Mouse (Mus musculus) intestine, embryonic 15.5 days (tissue): ENCODE data around the gene Strbp. TPM values are rescaled to one million over a fixed set of nuclear protein-coding genes. Genes with fewer than 3 reads are reported as not detected.

Experiments
- ATAC-seq: fragments of 200-750 bp; cut with Nextera tagmentation; 2 replicates; pipeline ENCODE4 v1.8.0; 2017; ENCODE audit warnings: moderate TSS enrichment, moderate library complexity
- H3K27ac ChIP-seq: fragments of 300-500 bp; sonication (generic); 2 replicates; pipeline ENCODE4 v1.5.1; 2015; ENCODE audit warnings: mild to moderate bottlenecking, inconsistent platforms
- H3K27me3 ChIP-seq: fragments of 300-500 bp; sonication (generic); replicated peaks from 2 replicates; pipeline ENCODE4 v1.6.1; 2015; ENCODE audit warnings: inconsistent platforms
- H3K36me3 ChIP-seq: fragments of 300-500 bp; sonication (generic); 2 replicates; pipeline ENCODE4 v1.6.1; 2015; ENCODE audit warnings: inconsistent platforms
- H3K4me1 ChIP-seq: fragments of 300-500 bp; sonication (generic); replicated peaks from 2 replicates; pipeline ENCODE4 v1.6.1; 2015; ENCODE audit warnings: inconsistent platforms
- H3K4me2 ChIP-seq: fragments of 300-500 bp; sonication (generic); replicated peaks from 2 replicates; pipeline ENCODE4 v1.6.1; 2015; ENCODE audit warnings: mild to moderate bottlenecking, inconsistent platforms
- H3K4me3 ChIP-seq: fragments of 300-500 bp; sonication (generic); replicated peaks from 2 replicates; pipeline ENCODE4 v1.5.1; 2015; ENCODE audit warnings: inconsistent platforms
- H3K9ac ChIP-seq: fragments of 300-500 bp; sonication (generic); 2 replicates; pipeline ENCODE4 v1.6.1; 2015; ENCODE audit warnings: inconsistent platforms
- H3K9me3 ChIP-seq: fragments of 300-500 bp; sonication (generic); 2 replicates; pipeline ENCODE4 v1.6.1; 2016; ENCODE audit warnings: inconsistent platforms
- WGBS: fragments of 180-500 bp; shearing (Covaris S2); methylation state at CpG from one replicate; pipeline ENCODE4 v1.1.7; 2015; 5-methylcytosine and 5-hydroxymethylcytosine counted together
- polyA plus RNA-seq: library from polyadenylated mRNA; unstranded; fragments of >200 nt; fragmentation: Nextera tagmentation; extraction: Ambion mirVana; gene quantifications from 2 replicates; pipeline ENCODE4 v1.2.1, GENCODE M21; 2015

The Strbp gene
- polyA plus RNA-seq, 1 experiment from 2014 or later = 37.0 TPM

DNA sequence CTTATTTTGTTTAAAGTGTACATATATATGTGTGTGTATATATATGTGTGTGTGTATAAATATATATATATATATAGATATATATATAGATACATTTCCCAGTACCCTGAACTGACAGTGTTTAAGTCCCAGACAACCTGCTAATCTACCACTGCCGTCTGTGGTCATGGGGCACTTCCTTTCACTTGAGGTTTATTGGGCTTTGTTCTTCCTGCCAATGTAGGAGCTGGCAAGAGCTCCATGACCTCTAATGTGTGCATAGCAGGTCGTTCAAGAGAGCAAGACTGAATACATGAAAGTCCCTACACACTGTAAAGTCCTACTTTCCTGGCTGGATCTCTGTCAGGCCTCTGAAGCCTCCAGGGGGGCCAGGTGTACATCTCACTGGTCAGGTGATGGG is 138.1 kb downstream of the Strbp start:
- Histone ChIP-seq H3K9ac (no peak overlapping the region), H3K27ac (no peak overlapping the region), H3K36me3 (peaks cover 14% of the 10 kb centered on the region; the same call in 1 of the 2 replicates), H3K4me3 (no peak overlapping the region), H3K9me3 (no peaks in the 10 kb centered on the region), H3K4me1 (no peaks in the 10 kb centered on the region), H3K4me2 (no peak overlapping the region), H3K27me3 (no peaks in the 10 kb centered on the region)
- 49% methylated on average over 2 of the region's 2 CpGs for WGBS
- ATAC-seq = no peak

DNA sequence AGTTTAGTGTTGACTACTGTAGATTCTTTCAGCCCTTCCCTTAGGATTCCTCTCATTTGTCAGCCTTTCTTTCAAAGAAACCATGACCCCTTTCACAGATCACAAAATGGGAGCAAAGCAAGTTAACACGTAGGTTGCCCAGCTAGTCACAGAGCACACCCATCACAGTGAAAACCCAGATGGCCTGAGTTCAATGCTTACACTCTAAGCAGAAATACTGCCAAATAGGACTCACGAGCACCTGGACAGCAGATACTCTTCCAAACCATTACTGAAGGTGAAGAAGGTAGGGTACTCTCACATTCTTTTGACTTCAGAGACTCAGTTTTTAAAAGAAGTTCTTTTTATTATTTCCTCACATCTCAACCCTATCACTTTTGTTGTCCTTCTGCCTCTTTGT is 147.3 kb downstream of the Strbp start:
- ATAC-seq = no peak
- WGBS = 69% methylated on average over 2 of the region's 2 CpGs

DNA sequence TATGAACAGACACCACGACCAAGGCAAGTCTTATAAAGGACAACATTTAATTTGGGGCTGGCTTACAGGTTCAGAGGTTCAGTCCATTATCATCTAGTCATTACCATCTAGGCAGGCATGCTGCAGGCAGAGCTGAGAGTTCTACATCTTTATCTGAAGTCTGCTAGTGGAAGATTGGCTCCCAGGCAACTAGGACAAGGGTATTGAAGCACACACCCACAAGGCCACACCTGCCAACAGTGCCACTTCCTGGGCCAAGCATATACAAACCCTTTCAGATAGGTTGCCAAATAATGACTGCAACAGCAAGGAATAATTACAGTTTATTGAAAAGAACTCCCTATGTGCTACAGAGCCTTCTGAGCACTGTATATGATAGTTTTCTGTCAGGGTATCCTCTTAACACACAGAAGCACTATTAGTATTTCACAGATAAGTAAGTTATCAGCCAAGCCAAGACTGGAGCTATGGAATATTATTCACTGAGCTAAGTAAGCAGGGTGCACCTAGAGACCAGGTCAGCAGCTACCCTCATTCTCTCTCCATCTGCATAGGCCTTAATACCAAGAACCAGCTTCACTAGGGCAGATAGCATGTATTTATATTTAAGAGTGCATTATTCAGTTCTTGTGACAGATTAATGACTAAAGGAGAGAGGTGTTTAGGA is 154.2 kb downstream of the Strbp start:
- Histone ChIP-seq H3K27ac (no peak overlapping the region), H3K27me3 (no peaks in the 10 kb centered on the region), H3K4me3 (no peak overlapping the region), H3K4me1 (no peaks in the 10 kb centered on the region), H3K9ac (no peak overlapping the region), H3K9me3 (no peaks in the 10 kb centered on the region), H3K36me3 (peaks cover 19% of the 10 kb centered on the region), H3K4me2 (no peak overlapping the region)
- ATAC-seq = peak; percentile 55; the same call in 1 of the 2 replicates
- 88% methylated on average over 1 of the region's 1 CpGs for WGBS

More for the DNA sequence above, 147.3 kb downstream of the Strbp start:
- peaks cover 20% of the 10 kb centered on the region for H3K36me3 ChIP-seq
- no peaks in the 10 kb centered on the region for H3K27me3 ChIP-seq
- no peaks in the 10 kb centered on the region for H3K9me3 ChIP-seq
- H3K4me1 ChIP-seq = no peaks in the 10 kb centered on the region
- no peak overlapping the region for H3K4me2 ChIP-seq
- H3K4me3 ChIP-seq = no peak overlapping the region
- no peak overlapping the region for H3K9ac ChIP-seq
- H3K27ac ChIP-seq = no peak overlapping the region

DNA sequence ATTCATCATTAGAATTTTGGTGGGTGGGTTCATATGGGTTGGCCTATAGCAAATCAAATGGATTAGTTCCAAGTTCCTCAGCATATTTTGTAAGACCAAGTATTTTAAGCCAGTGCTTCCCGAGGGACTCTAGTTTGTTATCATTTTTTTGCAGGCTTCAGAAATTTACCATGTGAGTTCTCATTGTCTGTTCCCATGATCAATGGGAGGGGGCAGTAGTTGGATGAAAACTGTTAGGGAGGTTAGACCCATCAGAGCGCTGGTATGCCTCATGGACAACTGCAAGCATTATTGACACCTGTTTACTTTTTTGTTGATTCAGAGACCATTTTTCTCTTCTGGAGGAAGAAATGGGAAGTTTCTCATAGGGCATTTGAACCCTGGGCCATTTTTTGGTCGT is 172.0 kb downstream of the Strbp start:
- Histone ChIP-seq H3K4me3 (no peak overlapping the region), H3K4me2 (no peak overlapping the region), H3K27ac (no peak overlapping the region), H3K4me1 (no peaks in the 10 kb centered on the region), H3K9me3 (no peaks in the 10 kb centered on the region), H3K36me3 (peaks cover 4% of the 10 kb centered on the region; the same call in 1 of the 2 replicates), H3K9ac (no peak overlapping the region), H3K27me3 (no peaks in the 10 kb centered on the region)
- ATAC-seq = no peak
- 79% methylated on average over 3 of the region's 3 CpGs for WGBS

DNA sequence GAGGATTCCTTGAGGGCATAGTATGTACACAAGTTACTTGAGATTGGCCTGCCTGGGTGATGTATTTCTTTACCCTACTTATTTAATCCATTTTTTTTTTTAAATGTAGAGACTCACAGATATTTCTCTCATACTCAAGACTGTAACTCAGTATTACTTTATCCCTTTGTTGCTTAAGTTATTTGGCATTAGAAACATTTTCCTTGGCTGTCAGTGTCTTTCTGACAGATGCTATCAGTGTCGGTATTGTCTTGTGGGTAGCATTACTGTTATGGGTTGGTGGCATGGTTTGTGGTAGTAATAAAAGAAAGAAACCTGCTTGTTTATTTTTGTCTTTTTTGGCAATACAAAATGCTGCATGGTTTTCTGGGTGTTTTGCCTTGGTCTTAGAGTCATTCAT is 172.9 kb downstream of the Strbp start:
- Histone ChIP-seq H3K36me3 (0 out of 2 replicates have a peak, but pooled peaks cover 4% of the 10 kb centered on the region), H3K4me1 (no peaks in the 10 kb centered on the region), H3K27ac (no peak overlapping the region), H3K9ac (no peak overlapping the region), H3K4me2 (no peak overlapping the region), H3K9me3 (no peaks in the 10 kb centered on the region), H3K4me3 (no peak overlapping the region), H3K27me3 (no peaks in the 10 kb centered on the region)
- 88% methylated on average over 1 of the region's 1 CpGs for WGBS
- no peak for ATAC-seq

DNA sequence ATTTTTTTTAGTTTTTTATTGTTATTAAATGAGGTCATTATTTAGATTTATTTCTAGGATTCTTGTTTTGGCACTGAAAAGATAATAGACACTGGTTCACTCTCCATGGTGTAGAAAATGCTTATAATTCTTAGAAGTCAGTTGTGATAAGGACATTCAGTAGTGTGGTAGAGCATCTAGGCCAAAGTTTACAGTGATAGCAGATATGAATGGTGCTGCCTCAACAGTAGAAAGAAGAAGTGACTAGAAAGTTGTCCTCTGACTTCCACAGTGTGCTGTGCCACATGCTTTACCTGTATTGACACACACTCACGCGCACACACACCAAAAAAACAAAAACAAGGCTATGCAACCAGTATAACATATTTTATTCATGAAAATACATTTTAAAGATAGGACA is 174.3 kb downstream of the Strbp start:
- Histone ChIP-seq H3K4me3 (no peak overlapping the region), H3K9me3 (no peaks in the 10 kb centered on the region), H3K36me3 (0 out of 2 replicates have a peak, but pooled peaks cover 2% of the 10 kb centered on the region), H3K4me1 (no peaks in the 10 kb centered on the region), H3K9ac (no peak overlapping the region), H3K27me3 (no peaks in the 10 kb centered on the region), H3K27ac (no peak overlapping the region), H3K4me2 (no peak overlapping the region)
- no peak for ATAC-seq
- WGBS = 92% methylated on average over 2 of the region's 2 CpGs

DNA sequence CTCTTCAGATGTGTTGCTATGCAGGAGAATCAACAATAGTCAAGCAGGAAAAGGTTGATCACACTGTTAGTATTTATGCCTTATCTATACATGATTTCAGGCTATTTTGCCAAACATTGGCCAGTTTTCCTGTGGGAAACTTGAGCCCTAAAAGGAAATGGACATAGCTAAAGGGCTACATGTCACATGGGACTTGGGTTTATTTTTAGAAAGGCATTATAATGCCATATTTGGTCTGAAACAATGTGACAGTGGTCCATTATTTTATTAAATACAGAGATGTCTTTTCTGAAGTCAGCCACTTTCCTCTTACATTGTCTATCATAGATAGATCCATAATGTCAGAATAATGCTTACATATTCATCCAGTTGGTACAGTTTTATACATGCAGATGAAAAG is 176.1 kb downstream of the Strbp start:
- no peak for ATAC-seq
- H3K27ac ChIP-seq = no peak overlapping the region
- no peaks in the 10 kb centered on the region for H3K36me3 ChIP-seq
- H3K4me1 ChIP-seq = no peaks in the 10 kb centered on the region
- H3K9me3 ChIP-seq = no peaks in the 10 kb centered on the region
- no peak overlapping the region for H3K4me3 ChIP-seq
- H3K27me3 ChIP-seq = no peaks in the 10 kb centered on the region
- no peak overlapping the region for H3K4me2 ChIP-seq
- no peak overlapping the region for H3K9ac ChIP-seq

DNA sequence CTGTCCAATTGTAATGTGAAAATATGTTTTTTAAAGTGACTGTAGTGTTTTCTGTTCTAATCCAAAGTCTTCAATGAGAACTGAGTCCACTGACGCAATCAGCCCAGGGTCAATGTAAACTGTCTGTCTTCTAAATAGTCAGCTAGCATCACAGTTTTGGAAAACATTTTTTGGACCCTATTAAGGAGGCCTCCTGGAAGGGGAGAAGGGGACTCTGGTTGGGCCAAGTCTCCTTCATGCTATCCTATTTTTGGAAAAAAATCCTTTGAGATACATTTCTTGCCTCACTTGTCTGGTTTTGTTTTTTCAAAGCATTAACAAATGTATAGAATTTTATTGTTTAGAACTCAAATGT is 184.4 kb downstream of the Strbp start:
- Histone ChIP-seq H3K27ac (no peak overlapping the region), H3K4me1 (peaks cover 6% of the 10 kb centered on the region), H3K36me3 (no peaks in the 10 kb centered on the region), H3K9ac (no peak overlapping the region), H3K9me3 (no peaks in the 10 kb centered on the region), H3K27me3 (no peaks in the 10 kb centered on the region), H3K4me2 (no peak overlapping the region), H3K4me3 (no peak overlapping the region)
- 63% methylated on average over 1 of the region's 1 CpGs for WGBS
- peak; percentile 50; the same call in 1 of the 2 replicates for ATAC-seq

DNA sequence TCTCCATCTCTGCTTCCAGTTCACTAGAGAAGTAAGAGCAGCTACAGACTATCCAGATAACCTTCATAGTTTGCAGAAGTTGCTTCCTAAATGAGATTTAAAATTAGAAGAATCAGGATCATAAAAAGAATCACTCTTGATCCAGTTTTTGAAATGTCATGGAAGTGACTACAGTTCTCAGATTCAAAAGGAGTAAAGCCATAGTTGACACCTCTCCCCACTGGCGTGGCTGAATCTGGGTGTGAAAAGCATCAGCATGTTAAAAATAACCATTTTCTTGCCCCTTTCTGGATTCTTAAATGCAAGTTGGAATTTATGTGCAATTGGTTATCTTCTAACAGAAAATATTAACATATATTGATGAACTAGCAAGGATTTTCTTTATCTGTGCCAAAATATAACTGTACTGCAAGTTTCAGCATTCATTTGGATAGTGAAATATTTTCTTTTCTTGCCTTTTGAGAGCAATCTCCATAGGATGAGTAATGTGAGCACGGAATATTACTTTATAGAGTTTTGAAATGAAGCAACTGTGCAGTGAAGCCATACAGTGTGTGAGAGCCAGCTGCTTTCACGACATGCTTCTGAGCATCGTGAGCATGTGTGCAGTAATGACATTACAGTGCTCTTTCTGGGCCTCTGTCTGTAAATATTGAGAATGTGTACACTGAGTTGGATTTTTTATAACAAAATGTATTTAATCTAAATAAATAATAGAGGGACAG is 184.9 kb downstream of the Strbp start:
- WGBS = 70% methylated on average over 4 of the region's 4 CpGs
- Histone ChIP-seq H3K27ac (0 out of 2 replicates have a peak overlapping the region, but pooled peaks have one; percentile 22), H3K4me3 (no peak overlapping the region), H3K36me3 (no peaks in the 10 kb centered on the region), H3K4me2 (no peak overlapping the region), H3K4me1 (peaks cover 6% of the 10 kb centered on the region), H3K9me3 (no peaks in the 10 kb centered on the region), H3K27me3 (no peaks in the 10 kb centered on the region), H3K9ac (no peak overlapping the region)
- ATAC-seq = peak; percentile 53; the same call in 1 of the 2 replicates

DNA sequence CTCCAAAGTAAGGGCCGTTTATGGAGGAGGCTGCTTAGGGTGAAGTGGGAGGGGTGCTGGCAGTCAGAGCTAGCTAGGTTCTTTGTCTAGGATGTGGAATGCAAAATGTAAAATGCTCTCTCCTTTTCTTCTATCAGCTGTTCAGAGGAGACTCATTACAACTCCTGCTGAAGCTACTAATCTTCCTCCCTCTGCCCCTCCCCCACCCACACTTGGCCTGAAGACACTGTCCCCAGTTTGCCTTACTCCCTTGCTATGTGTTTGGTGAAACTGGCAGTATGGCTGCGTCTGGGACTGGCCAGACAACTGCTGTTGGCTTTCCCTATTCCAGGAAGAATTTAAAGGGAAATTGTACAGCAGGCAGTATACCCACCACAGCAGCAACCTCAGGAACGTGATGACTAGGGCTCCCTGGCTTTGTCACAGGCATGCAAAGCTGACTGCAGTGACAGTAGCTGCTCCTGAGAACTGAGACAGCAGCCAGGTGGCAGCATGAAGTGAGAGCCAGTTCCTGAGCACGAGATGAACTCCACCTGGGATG is 186.7 kb downstream of the Strbp start:
- H3K4me2 ChIP-seq = no peak overlapping the region
- peaks cover 6% of the 10 kb centered on the region for H3K4me1 ChIP-seq
- H3K9ac ChIP-seq = no peak overlapping the region
- H3K36me3 ChIP-seq = peaks cover 4% of the 10 kb centered on the region; the same call in 1 of the 2 replicates
- H3K9me3 ChIP-seq = no peaks in the 10 kb centered on the region
- ATAC-seq = no peak
- WGBS = 46% methylated on average over 4 of the region's 4 CpGs
- no peaks in the 10 kb centered on the region for H3K27me3 ChIP-seq
- no peak overlapping the region for H3K27ac ChIP-seq
- H3K4me3 ChIP-seq = no peak overlapping the region

DNA sequence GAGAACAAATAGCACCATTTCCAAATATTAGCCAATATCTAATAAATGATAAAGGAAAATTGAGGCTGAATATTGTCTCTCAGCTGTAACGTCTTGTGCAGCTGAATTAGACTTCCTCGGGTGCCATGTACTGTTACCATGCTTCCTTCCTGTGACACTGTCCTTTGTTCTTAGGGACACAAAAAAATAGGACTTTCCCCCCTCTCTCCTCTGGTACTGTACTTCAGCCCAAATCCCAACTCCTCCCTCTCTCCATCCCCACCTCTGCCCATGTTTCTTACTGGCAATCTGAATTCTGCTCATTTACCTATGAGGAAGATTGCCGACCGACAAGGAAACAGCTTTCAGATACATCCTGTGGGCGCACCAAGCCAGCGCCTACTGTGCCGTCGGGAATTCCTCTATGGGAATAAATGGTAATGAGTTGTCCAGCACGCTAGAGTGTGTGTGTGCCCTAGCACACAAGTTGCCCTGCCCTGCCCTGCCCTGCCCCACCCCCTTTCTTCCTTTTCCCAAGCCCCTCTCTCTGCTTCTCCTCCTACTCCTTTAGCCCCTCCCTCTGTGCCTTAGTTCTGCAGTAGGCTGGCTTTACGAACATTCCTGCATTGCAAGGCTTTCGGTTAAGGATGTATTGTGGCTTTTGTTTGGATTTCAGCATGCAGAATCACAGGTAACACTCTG is 187.5 kb downstream of the Strbp start, which contains the start of gene Gpr21:
Gene Gpr21 (plus strand): TSS at position 303 of the 681 bp plus-strand sequence.
- Histone ChIP-seq H3K9ac (no peak within 1 kb of the TSS), H3K4me1 (peaks cover 6% of the 10 kb centered on the region), H3K4me3 (no peak within 1 kb of the TSS), H3K4me2 (peak within 1 kb of the TSS; percentile 25), H3K9me3 (no peaks in the 10 kb centered on the region), H3K36me3 (peaks cover 4% of the 10 kb centered on the region; the same call in 1 of the 2 replicates), H3K27me3 (no peaks in the 10 kb centered on the region), H3K27ac (no peak within 1 kb of the TSS)
- WGBS = 36% methylated on average over 11 of the region's 11 CpGs
- peak; percentile 59 for ATAC-seq
